Mouse (Mus musculus): ENCODE results near the gene Stk4. TPM values are rescaled to one million over a fixed set of nuclear protein-coding genes. Genes with fewer than 3 reads are reported as not detected.

Stk4 gene
- polyA plus RNA-seq, 1 experiment from 2014 or later = 33.9 TPM

- H3K27me3 ChIP-seq (ENCODE audit: low read depth, poor library complexity, severe bottlenecking) = no peaks in the 10 kb centered on the region
- no peak for DNase-seq (ENCODE audit: low spot score)
- H3K4me1 ChIP-seq = no peaks in the 10 kb centered on the region; the same call in 1 of the 2 replicates
- peaks cover 47% of the 10 kb centered on the region for H3K36me3 ChIP-seq
- no peak overlapping the region for H3K27ac ChIP-seq (replicated peaks)
- H3K9me3 ChIP-seq (replicated peaks) = no peaks in the 10 kb centered on the region
- no peak overlapping the region for H3K4me3 ChIP-seq
- WGBS = 90% methylated on average over 6 of the region's 6 CpGs
Observed at GRCm38 (mm10) chr2:164114051-164114450, 43.9 kb downstream of the Stk4 start.

- H3K4me1 ChIP-seq = no peaks in the 10 kb centered on the region
- WGBS = 93% methylated on average over 10 of the region's 10 CpGs
- peaks cover 58% of the 10 kb centered on the region for H3K36me3 ChIP-seq
- no peaks in the 10 kb centered on the region for H3K27me3 ChIP-seq (ENCODE audit: low read depth, poor library complexity, severe bottlenecking)
- no peak overlapping the region for H3K4me3 ChIP-seq
- no peak for DNase-seq (ENCODE audit: low spot score)
- no peak overlapping the region for H3K27ac ChIP-seq (replicated peaks)
- no peaks in the 10 kb centered on the region for H3K9me3 ChIP-seq (replicated peaks)
Observed at GRCm38 (mm10) chr2:164115531-164115930, 45.4 kb downstream of the Stk4 start.

DNA sequence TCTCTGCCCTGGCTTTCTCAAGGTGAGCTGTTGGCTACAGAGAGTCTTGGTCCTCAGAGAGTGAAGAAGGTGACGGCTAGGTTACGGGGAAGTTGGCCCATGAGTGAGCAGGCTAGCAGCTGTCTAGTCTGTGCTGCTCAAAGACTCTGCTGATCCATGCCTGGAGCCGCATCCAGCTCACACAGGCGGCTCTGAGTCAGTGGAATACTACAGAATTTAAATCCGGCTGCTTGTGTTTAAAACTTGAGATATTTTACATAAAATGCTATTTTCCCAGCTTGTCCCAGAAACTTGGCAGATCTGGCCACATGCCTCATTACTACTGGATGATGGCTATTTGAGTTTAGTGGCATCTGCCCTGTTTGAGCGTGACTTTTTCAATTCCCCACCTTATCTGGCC, 49.4 kb downstream of the Stk4 start:
- Histone ChIP-seq H3K4me1 (no peaks in the 10 kb centered on the region), H3K27ac (replicated peaks) (no peak overlapping the region), H3K4me3 (no peak overlapping the region), H3K27me3 (ENCODE audit: low read depth, poor library complexity, severe bottlenecking) (no peaks in the 10 kb centered on the region), H3K9me3 (replicated peaks) (no peaks in the 10 kb centered on the region), H3K36me3 (peaks cover 64% of the 10 kb centered on the region)
- no peak for DNase-seq (ENCODE audit: low spot score)
- WGBS = 95% methylated on average over 6 of the region's 6 CpGs

- Histone ChIP-seq H3K36me3 (peaks cover 64% of the 10 kb centered on the region), H3K27me3 (ENCODE audit: low read depth, poor library complexity, severe bottlenecking) (no peaks in the 10 kb centered on the region), H3K4me1 (no peaks in the 10 kb centered on the region), H3K9me3 (replicated peaks) (no peaks in the 10 kb centered on the region), H3K4me3 (no peak overlapping the region), H3K27ac (replicated peaks) (no peak overlapping the region)
- no peak for DNase-seq (ENCODE audit: low spot score)
- 86% methylated on average over 5 of the region's 5 CpGs for WGBS
Observed at GRCm38 (mm10) chr2:164123169-164123766, 53.1 kb downstream of the Stk4 start.

DNA sequence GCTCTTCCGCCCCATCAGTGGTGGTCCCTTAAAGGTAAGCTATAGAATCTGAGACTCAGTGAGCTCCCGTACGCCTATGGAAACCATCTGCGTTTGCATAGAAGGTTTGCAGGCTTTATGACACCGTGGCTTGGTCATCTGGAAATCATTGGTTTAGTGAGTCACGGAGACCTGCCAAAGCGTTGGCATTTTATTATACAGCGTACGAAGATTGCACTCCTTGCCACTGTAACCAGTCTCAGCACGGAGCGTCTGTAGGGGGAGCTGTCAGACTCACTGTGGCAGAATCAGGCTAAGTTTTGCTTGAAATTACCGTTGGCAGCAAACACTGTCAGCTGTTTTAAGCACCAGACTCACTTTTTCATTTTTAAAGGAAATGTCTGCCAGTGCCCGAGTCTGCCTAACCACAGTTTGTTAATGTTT, 56.4 kb downstream of the Stk4 start:
- DNase-seq (ENCODE audit: low spot score) = no peak
- Histone ChIP-seq H3K27me3 (ENCODE audit: low read depth, poor library complexity, severe bottlenecking) (no peaks in the 10 kb centered on the region), H3K4me3 (no peak overlapping the region), H3K36me3 (peaks cover 45% of the 10 kb centered on the region), H3K4me1 (no peaks in the 10 kb centered on the region), H3K27ac (replicated peaks) (no peak overlapping the region), H3K9me3 (replicated peaks) (no peaks in the 10 kb centered on the region)
- 88% methylated on average over 13 of the region's 13 CpGs for WGBS

DNA sequence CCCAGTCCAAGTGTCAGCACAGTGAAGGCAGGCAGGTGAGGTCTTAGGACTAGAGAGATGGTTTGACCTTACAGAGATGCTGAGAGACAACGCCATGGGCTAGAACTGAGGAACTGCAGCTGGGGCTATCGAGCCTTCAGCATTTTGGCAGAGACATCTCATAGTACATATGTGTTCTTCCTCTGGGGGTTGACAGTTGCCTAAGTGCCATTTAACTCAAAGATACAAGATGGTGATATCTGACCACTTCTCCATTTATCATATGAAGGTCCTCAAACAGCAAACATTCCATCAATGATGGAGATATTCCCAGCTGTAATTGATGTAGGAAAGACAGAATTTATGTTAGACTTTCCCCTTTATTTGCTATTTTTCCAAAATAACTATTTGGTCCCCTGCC, 57.2 kb downstream of the Stk4 start:
- 94% methylated on average over 2 of the region's 2 CpGs for WGBS
- Histone ChIP-seq H3K9me3 (replicated peaks) (no peaks in the 10 kb centered on the region), H3K36me3 (peaks cover 43% of the 10 kb centered on the region), H3K4me1 (no peaks in the 10 kb centered on the region), H3K27me3 (ENCODE audit: low read depth, poor library complexity, severe bottlenecking) (no peaks in the 10 kb centered on the region), H3K27ac (replicated peaks) (no peak overlapping the region), H3K4me3 (no peak overlapping the region)
- no peak for DNase-seq (ENCODE audit: low spot score)

- no peak overlapping the region for H3K4me3 ChIP-seq
- 95% methylated on average over 12 of the region's 12 CpGs for WGBS
- no peaks in the 10 kb centered on the region for H3K27me3 ChIP-seq (ENCODE audit: low read depth, poor library complexity, severe bottlenecking)
- H3K27ac ChIP-seq (replicated peaks) = no peak overlapping the region
- H3K9me3 ChIP-seq (replicated peaks) = no peaks in the 10 kb centered on the region
- H3K36me3 ChIP-seq = peaks cover 37% of the 10 kb centered on the region
- H3K4me1 ChIP-seq = 0 out of 2 replicates have a peak, but pooled peaks cover 3% of the 10 kb centered on the region
- no peak for DNase-seq (ENCODE audit: low spot score)
Observed at GRCm38 (mm10) chr2:164128576-164129411, 58.7 kb downstream of the Stk4 start.

- DNase-seq (ENCODE audit: low spot score) = no peak
- Histone ChIP-seq H3K9me3 (replicated peaks) (no peaks in the 10 kb centered on the region), H3K4me1 (0 out of 2 replicates have a peak, but pooled peaks cover 9% of the 10 kb centered on the region), H3K36me3 (peaks cover 28% of the 10 kb centered on the region), H3K27ac (replicated peaks) (no peak overlapping the region), H3K27me3 (ENCODE audit: low read depth, poor library complexity, severe bottlenecking) (no peaks in the 10 kb centered on the region), H3K4me3 (no peak overlapping the region)
- WGBS = 85% methylated on average over 1 of the region's 1 CpGs
Observed at GRCm38 (mm10) chr2:164131586-164131985, 61.5 kb downstream of the Stk4 start.

GRCm38 (mm10) chr2:164134563-164134962, 64.4 kb downstream of the Stk4 start:
- H3K36me3 ChIP-seq = peaks cover 22% of the 10 kb centered on the region
- H3K27ac ChIP-seq (replicated peaks) = no peak overlapping the region
- no peak overlapping the region for H3K4me3 ChIP-seq
- H3K9me3 ChIP-seq (replicated peaks) = no peaks in the 10 kb centered on the region
- 0 out of 2 replicates have a peak, but pooled peaks cover 9% of the 10 kb centered on the region for H3K4me1 ChIP-seq
- H3K27me3 ChIP-seq (ENCODE audit: low read depth, poor library complexity, severe bottlenecking) = no peaks in the 10 kb centered on the region
- DNase-seq (ENCODE audit: low spot score) = no peak
- 73% methylated on average over 6 of the region's 6 CpGs for WGBS

- Histone ChIP-seq H3K4me3 (no peak overlapping the region), H3K36me3 (peaks cover 29% of the 10 kb centered on the region), H3K27ac (replicated peaks) (no peak overlapping the region), H3K4me1 (0 out of 2 replicates have a peak, but pooled peaks cover 9% of the 10 kb centered on the region), H3K9me3 (replicated peaks) (no peaks in the 10 kb centered on the region), H3K27me3 (ENCODE audit: low read depth, poor library complexity, severe bottlenecking) (no peaks in the 10 kb centered on the region)
- WGBS = 96% methylated on average over 1 of the region's 1 CpGs
- DNase-seq (ENCODE audit: low spot score) = no peak
Observed at GRCm38 (mm10) chr2:164135367-164135766, 65.2 kb downstream of the Stk4 start.

GRCm38 (mm10) chr2:164136393-164136792, 66.3 kb downstream of the Stk4 start:
- H3K27me3 ChIP-seq (ENCODE audit: low read depth, poor library complexity, severe bottlenecking) = no peaks in the 10 kb centered on the region
- no peak overlapping the region for H3K27ac ChIP-seq (replicated peaks)
- H3K4me3 ChIP-seq = no peak overlapping the region
- peaks cover 22% of the 10 kb centered on the region for H3K36me3 ChIP-seq
- WGBS = 59% methylated on average over 2 of the region's 2 CpGs
- no peak for DNase-seq (ENCODE audit: low spot score)
- H3K9me3 ChIP-seq (replicated peaks) = no peaks in the 10 kb centered on the region
- 0 out of 2 replicates have a peak, but pooled peaks cover 9% of the 10 kb centered on the region for H3K4me1 ChIP-seq

- Histone ChIP-seq H3K27me3 (ENCODE audit: low read depth, poor library complexity, severe bottlenecking) (no peaks in the 10 kb centered on the region), H3K27ac (replicated peaks) (no peak overlapping the region), H3K4me3 (no peak overlapping the region), H3K9me3 (replicated peaks) (no peaks in the 10 kb centered on the region), H3K36me3 (peaks cover 15% of the 10 kb centered on the region), H3K4me1 (0 out of 2 replicates have a peak, but pooled peaks cover 9% of the 10 kb centered on the region)
- DNase-seq (ENCODE audit: low spot score) = no peak
- 78% methylated on average over 6 of the region's 6 CpGs for WGBS
Observed at GRCm38 (mm10) chr2:164137754-164138153, 67.6 kb downstream of the Stk4 start.

DNA sequence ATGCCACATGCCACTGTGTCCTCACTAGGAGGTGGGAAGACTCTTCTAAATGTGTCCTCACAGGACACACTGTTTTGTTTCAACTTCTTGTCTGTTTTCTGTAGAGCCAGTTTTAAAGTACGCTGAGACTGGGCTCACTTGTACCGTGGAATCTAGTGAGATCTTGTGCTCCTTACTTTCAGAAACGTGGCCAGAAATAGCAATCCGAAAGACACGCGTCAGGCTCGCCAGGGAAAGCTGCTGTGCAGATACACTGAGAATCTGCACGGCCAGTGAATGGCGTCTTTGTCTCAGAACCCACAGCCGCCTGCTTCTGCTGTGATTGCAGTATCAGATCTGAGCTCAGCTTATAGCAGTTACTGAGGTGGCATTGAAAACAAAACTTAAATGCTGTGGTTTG, 71.9 kb downstream of the Stk4 start:
- H3K27ac ChIP-seq (replicated peaks) = no peak overlapping the region
- 83% methylated on average over 10 of the region's 10 CpGs for WGBS

More for the DNA sequence above, 71.9 kb downstream of the Stk4 start:
- Histone ChIP-seq H3K9me3 (replicated peaks) (no peaks in the 10 kb centered on the region), H3K4me1 (peaks cover 3% of the 10 kb centered on the region; the same call in 1 of the 2 replicates), H3K27me3 (ENCODE audit: low read depth, poor library complexity, severe bottlenecking) (no peaks in the 10 kb centered on the region), H3K4me3 (no peak overlapping the region), H3K36me3 (peaks cover 17% of the 10 kb centered on the region)
- no peak for DNase-seq (ENCODE audit: low spot score)
